7 mouse cellular contexts compared by ENCODE assay signal in the genomic region with DNA sequence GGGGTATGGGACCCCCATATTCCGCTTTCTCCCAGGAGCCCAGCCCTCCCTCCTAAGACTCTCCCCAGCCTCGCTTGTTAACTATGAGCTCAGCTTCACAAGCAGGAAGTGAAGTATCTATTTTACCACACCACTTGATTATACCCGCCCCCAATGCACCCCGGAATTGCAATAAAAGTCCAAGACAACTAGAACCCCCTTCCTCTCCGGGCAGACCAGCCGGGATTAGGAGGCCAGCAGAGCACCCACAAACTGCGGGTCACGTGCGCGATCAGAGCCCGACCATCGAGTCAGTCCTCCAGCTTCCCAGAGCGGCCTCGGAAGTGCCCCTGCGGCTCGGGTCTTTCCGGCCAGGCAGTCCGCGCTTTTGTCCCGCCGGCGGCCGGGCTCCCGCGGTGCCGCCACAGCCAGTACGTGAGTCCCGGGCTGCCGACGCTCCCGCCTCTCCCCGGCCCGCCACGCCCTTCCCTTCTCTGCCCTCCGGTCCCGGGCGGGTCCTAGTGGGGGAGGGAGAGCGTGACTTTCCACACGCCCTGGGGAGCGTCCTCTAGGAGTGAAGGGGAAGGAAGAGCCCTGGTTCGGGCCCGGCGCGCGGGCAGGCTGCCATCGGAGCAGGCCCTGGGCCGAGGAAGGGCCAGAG. TPM values are rescaled to one million over a fixed set of nuclear protein-coding genes. Genes with fewer than 3 reads are reported as not detected.
DNase-seq lines count a peak whose midpoint lies in the region; ATAC-seq lines count a peak whose summit lies in the region.

A gene (plus strand): TSS at position 164 of the 640 bp plus-strand sequence.

- H3K27ac ChIP-seq in intestine, embryonic 16.5 days (ENCODE audit: low read length) = peak within 1 kb of the TSS; percentile 98
- peak within 1 kb of the TSS; percentile 99 for H3K27ac ChIP-seq in midbrain, embryonic 11.5 days (ENCODE audit: low read depth, low read length)

- ATAC-seq in intestine, embryonic 16.5 days = peak; percentile 96
- ATAC-seq in midbrain, embryonic 11.5 days (ENCODE audit: low FRiP score) = peak; percentile 94

- H3K9me3 ChIP-seq in intestine, embryonic 16.5 days (ENCODE audit: control insufficient read depth, low read length) = no peaks in the 10 kb centered on the region
- no peaks in the 10 kb centered on the region for H3K9me3 ChIP-seq in midbrain, embryonic 11.5 days (ENCODE audit: control insufficient read depth, low read length)

- peaks cover 5% of the 10 kb centered on the region for H3K4me1 ChIP-seq in intestine, embryonic 16.5 days (ENCODE audit: control insufficient read depth, insufficient read depth, low read length)
- peaks cover 7% of the 10 kb centered on the region; the same call in 1 of the 2 replicates for H3K4me1 ChIP-seq in midbrain, embryonic 11.5 days (ENCODE audit: control insufficient read depth, insufficient read depth, low read length)

- H3K9ac ChIP-seq in intestine, embryonic 16.5 days (ENCODE audit: low read depth, low read length) = peak within 1 kb of the TSS; percentile 90
- peak within 1 kb of the TSS; percentile 99 for H3K9ac ChIP-seq in midbrain, embryonic 11.5 days (ENCODE audit: low read length)

- under 1% methylated on average over 46 of the region's 47 CpGs for WGBS in intestine, embryonic 16.5 days
- under 1% methylated on average over 47 of the region's 47 CpGs for WGBS in midbrain, embryonic 11.5 days

- H3K36me3 ChIP-seq in intestine, embryonic 16.5 days (ENCODE audit: control insufficient read depth, insufficient read depth, low read length) = no peaks in the 10 kb centered on the region
- peaks cover 3% of the 10 kb centered on the region; the same call in 1 of the 2 replicates for H3K36me3 ChIP-seq in midbrain, embryonic 11.5 days (ENCODE audit: control insufficient read depth, insufficient read depth, low read length)

- H3K27me3 ChIP-seq in intestine, embryonic 16.5 days (replicated peaks; ENCODE audit: control insufficient read depth, insufficient read depth, low read length) = no peaks in the 10 kb centered on the region
- no peaks in the 10 kb centered on the region for H3K27me3 ChIP-seq in midbrain, embryonic 11.5 days (ENCODE audit: control insufficient read depth, insufficient read depth, low read length)

- DNase-seq in adrenal gland, adult 18-20 months (ENCODE audit: low spot score in 2 of 2) = peak; percentile 91 to 94
- DNase-seq in embryo, embryonic 11 days = peak; percentile 95
- DNase-seq in gastrocnemius, postnatal 36 days = peak; percentile 93 to 95
- DNase-seq in left cerebral cortex, postnatal 36 days (ENCODE audit: low spot score in 2 of 2) = peak; percentile 94 to 96
- peak; percentile 100 for DNase-seq in midbrain, embryonic 11.5 days (ENCODE audit: low spot score, missing footprints)
- peak; percentile 94 for DNase-seq in skeletal muscle tissue, adult 2 months (ENCODE audit: low read depth, low spot score)

- H3K4me3 ChIP-seq in intestine, embryonic 16.5 days (ENCODE audit: low read length) = peak within 1 kb of the TSS; percentile 78
- peak within 1 kb of the TSS; percentile 84 for H3K4me3 ChIP-seq in midbrain, embryonic 11.5 days (ENCODE audit: low read depth, low read length)

- intact Hi-C loops in gastrocnemius, postnatal 36 days (cut with DNase I) = loop anchor here (2.0 to 10.0 kb wide), 2 partner anchors 48 to 328 kb away; a partner anchor contains a TSS
- intact Hi-C loops in left cerebral cortex, postnatal 36 days (cut with DNase I) = loop anchor here (2.0 to 5.0 kb wide), 2 partner anchors 48 to 386 kb away; a partner anchor contains a TSS

- H3K4me2 ChIP-seq in intestine, embryonic 16.5 days (ENCODE audit: low read depth, low read length) = peak within 1 kb of the TSS; percentile 87
- peak within 1 kb of the TSS; percentile 84 for H3K4me2 ChIP-seq in midbrain, embryonic 11.5 days

RNA-seq across cellular contexts. Expression of the gene that starts here (rescaled TPM):
- total RNA-seq in adrenal gland, adult 18-20 months (2021) = 10 to 100 TPM; 27.0 to 34.6 TPM
- 10 to 100 TPM; 17.2 to 20.9 TPM for total RNA-seq in gastrocnemius, postnatal 36 days (2021)
- 20.7 and 23.1 TPM in 2 replicates for polyA plus RNA-seq in intestine, embryonic 16.5 days (2015; fragmentation: Nextera tagmentation; extraction: Ambion mirVana)
- 10 to 100 TPM; 45.8 to 55.7 TPM for total RNA-seq in left cerebral cortex, postnatal 36 days (2021)
- 65.4 and 70.2 TPM in 2 replicates for polyA plus RNA-seq in midbrain, embryonic 11.5 days (2014; fragmentation: Nextera tagmentation; extraction: Ambion mirVana)

Comparison
In these comparisons a context has a peak if more than half of its experiments do, and no peak if none do; other contexts are left out.
1. Peak in every context shown above with its lines: DNase-seq, ATAC-seq, H3K4me3 ChIP-seq and H3K27ac ChIP-seq.